Mouse (Mus musculus) monocyte, adult 5-6 weeks (primary cell): ENCODE results near the gene Cep70. TPM values are rescaled to one million over a fixed set of nuclear protein-coding genes. Genes with fewer than 3 reads are reported as not detected.

Source experiments
- ATAC-seq: fragments of 153-309, 156-312 bp; replicated peaks from 2 replicates; pipeline ENCODE4 v1.8.0; 2017; ENCODE audit warnings: mild to moderate bottlenecking; ENCODE audit not compliant: low TSS enrichment, insufficient number of reproducible peaks, severe bottlenecking, poor library complexity, low FRiP score
- total RNA-seq: library from RNA; stranded (forward); fragments of 200-1000, 200-491, 200-594 nt; gene quantifications from 3 replicates; pipeline ENCODE4 v1.2.3, GENCODE M21; 2017

Cep70 gene
- total RNA-seq, 1 experiment from 2014 or later: 29.0 TPM

- no peak for ATAC-seq
These were observed 61.1 kb downstream of the Cep70 start for GRCm38 (mm10) chr9:99304296-99304695.

- no peak for ATAC-seq
These were observed 63.1 kb downstream of the Cep70 start for GRCm38 (mm10) chr9:99306226-99306625.

GRCm38 (mm10) chr9:99319343-99319951 is 76.3 kb downstream of the Cep70 start:
- ATAC-seq: no peak

- no peak for ATAC-seq
These were observed 76.8 kb downstream of the Cep70 start for GRCm38 (mm10) chr9:99320006-99320405.

- ATAC-seq: no peak
These were observed 82.2 kb downstream of the Cep70 start for GRCm38 (mm10) chr9:99325208-99325929.

GRCm38 (mm10) chr9:99325961-99326360 is 82.8 kb downstream of the Cep70 start:
- ATAC-seq: no peak

- ATAC-seq: no peak
These were observed 83.7 kb downstream of the Cep70 start for GRCm38 (mm10) chr9:99326881-99327280.

GRCm38 (mm10) chr9:99336538-99336937 is 93.4 kb downstream of the Cep70 start:
- ATAC-seq: no peak

- ATAC-seq: no peak
These were observed 95.1 kb downstream of the Cep70 start for GRCm38 (mm10) chr9:99338293-99338692.

- ATAC-seq: no peak
These were observed 96.0 kb downstream of the Cep70 start for GRCm38 (mm10) chr9:99339182-99339581.

GRCm38 (mm10) chr9:99340126-99340525 is 97.0 kb downstream of the Cep70 start:
- ATAC-seq: no peak

GRCm38 (mm10) chr9:99341600-99341999 is 98.4 kb downstream of the Cep70 start:
- no peak for ATAC-seq

GRCm38 (mm10) chr9:99345351-99345792 is 102.2 kb downstream of the Cep70 start:
- ATAC-seq: no peak

Other genes starting within 250 kb of the Cep70 start
- gene Gm1123, start 207.7 kb upstream of the Cep70 start, total RNA-seq: not detected in 3 replicates
- gene Pik3cb, start 102.7 kb upstream of the Cep70 start, total RNA-seq: 6.0 to 12.7 TPM (median 6.8 TPM) in 3 replicates
- gene Faiml, start 6.1 kb upstream of the Cep70 start, total RNA-seq: not detected in 3 replicates
- not detected in 3 replicates for gene Esyt3, start 115.2 kb downstream of the Cep70 start, total RNA-seq
- 1.3 TPM in 1 of 3 replicates, not detected in the others for gene Mras, start 194.0 kb downstream of the Cep70 start, total RNA-seq
- not detected in 3 replicates for gene Nme9, start 208.1 kb downstream of the Cep70 start, total RNA-seq